Mouse (Mus musculus): Measurements from ENCODE around the gene Tbkbp1.
"Not testable (repeated sequence)": the region's sequence is repeated elsewhere in the genome, so short reads cannot be mapped to it uniquely, and the experiment has no call there.

The Tbkbp1 gene

GRCm38 (mm10) chr11:97151343-97151801, at the start of gene Tbkbp1:
Tbkbp1 (minus strand) TSS chr11:97151495.
- no peak for TF ChIP-seq POU5F1 (IDR thresholded peaks at IDR 0.05; ENCODE audit: borderline replicate concordance, low read length)
- Histone ChIP-seq H3K4me1 (replicated peaks; ENCODE audit: low read depth, low read length) (peaks cover 43% of the 10 kb centered on the region), H3K27me3 (ENCODE audit: insufficient read depth, low read length) (peaks cover 45% of the 10 kb centered on the region), H3K36me3 (ENCODE audit: insufficient read depth, low read length) (peaks cover 20% of the 10 kb centered on the region), H3K9me3 (ENCODE audit: low read length) (no peaks in the 10 kb centered on the region), H3K4me3 (replicated peaks; ENCODE audit: low read length) (peak within 1 kb of the TSS; percentile 89)

GRCm38 (mm10) chr11:97199519-97199918, 48.2 kb upstream of the Tbkbp1 start:
- TF ChIP-seq POU5F1 (IDR thresholded peaks at IDR 0.05; ENCODE audit: borderline replicate concordance, low read length) (no peak), CTCF (conservative IDR thresholded peaks at IDR 0.05; ENCODE audit: low read length) (no peak), NANOG (IDR thresholded peaks at IDR 0.05; ENCODE audit: borderline replicate concordance, low read length) (no peak)
- no peaks in the 10 kb centered on the region for H3K36me3 ChIP-seq (ENCODE audit: insufficient read depth, low read length)
- no peak overlapping the region for H3K4me3 ChIP-seq (replicated peaks; ENCODE audit: low read length)
- no peaks in the 10 kb centered on the region; the same call in 1 of the 2 replicates for H3K27me3 ChIP-seq (ENCODE audit: insufficient read depth, low read length)
- peaks cover 42% of the 10 kb centered on the region for H3K4me1 ChIP-seq (replicated peaks; ENCODE audit: low read depth, low read length)
- H3K9me3 ChIP-seq (ENCODE audit: low read length) = no peaks in the 10 kb centered on the region

GRCm38 (mm10) chr11:97198601-97199000, 47.3 kb upstream of the Tbkbp1 start:
- peaks cover 46% of the 10 kb centered on the region for H3K4me1 ChIP-seq (replicated peaks; ENCODE audit: low read depth, low read length)
- no peak overlapping the region for H3K4me3 ChIP-seq (replicated peaks; ENCODE audit: low read length)
- H3K9me3 ChIP-seq (ENCODE audit: low read length) = no peaks in the 10 kb centered on the region
- no peaks in the 10 kb centered on the region for H3K36me3 ChIP-seq (ENCODE audit: insufficient read depth, low read length)
- no peak for TF ChIP-seq POU5F1 (IDR thresholded peaks at IDR 0.05; ENCODE audit: borderline replicate concordance, low read length)
- no peak for TF ChIP-seq NANOG (IDR thresholded peaks at IDR 0.05; ENCODE audit: borderline replicate concordance, low read length)
- peak; percentile 95 for TF ChIP-seq CTCF (conservative IDR thresholded peaks at IDR 0.05; ENCODE audit: low read length)
- H3K27me3 ChIP-seq (ENCODE audit: insufficient read depth, low read length) = no peaks in the 10 kb centered on the region; the same call in 1 of the 2 replicates

GRCm38 (mm10) chr11:97197021-97197420, 45.7 kb upstream of the Tbkbp1 start:
- Histone ChIP-seq H3K9me3 (ENCODE audit: low read length) (no peaks in the 10 kb centered on the region), H3K27me3 (ENCODE audit: insufficient read depth, low read length) (no peaks in the 10 kb centered on the region; the same call in 1 of the 2 replicates), H3K4me1 (replicated peaks; ENCODE audit: low read depth, low read length) (peaks cover 58% of the 10 kb centered on the region), H3K36me3 (ENCODE audit: insufficient read depth, low read length) (no peaks in the 10 kb centered on the region), H3K4me3 (replicated peaks; ENCODE audit: low read length) (peak overlapping the region; percentile 46)
- peak; percentile 41 for TF ChIP-seq CTCF (conservative IDR thresholded peaks at IDR 0.05; ENCODE audit: low read length)
- no peak for TF ChIP-seq POU5F1 (IDR thresholded peaks at IDR 0.05; ENCODE audit: borderline replicate concordance, low read length)

- Histone ChIP-seq H3K27me3 (ENCODE audit: insufficient read depth, low read length) (no peaks in the 10 kb centered on the region; the same call in 1 of the 2 replicates), H3K4me1 (replicated peaks; ENCODE audit: low read depth, low read length) (peaks cover 58% of the 10 kb centered on the region), H3K4me3 (replicated peaks; ENCODE audit: low read length) (peak overlapping the region; percentile 46), H3K36me3 (ENCODE audit: insufficient read depth, low read length) (no peaks in the 10 kb centered on the region), H3K9me3 (ENCODE audit: low read length) (no peaks in the 10 kb centered on the region)
- TF ChIP-seq POU5F1 (IDR thresholded peaks at IDR 0.05; ENCODE audit: borderline replicate concordance, low read length) = no peak
- TF ChIP-seq NANOG (IDR thresholded peaks at IDR 0.05; ENCODE audit: borderline replicate concordance, low read length) = no peak
- TF ChIP-seq CTCF (conservative IDR thresholded peaks at IDR 0.05; ENCODE audit: low read length) = no peak
Measured at GRCm38 (mm10) chr11:97196541-97196940, 45.2 kb upstream of the Tbkbp1 start.

GRCm38 (mm10) chr11:97192621-97192951, 41.3 kb upstream of the Tbkbp1 start:
- Histone ChIP-seq H3K27me3 (ENCODE audit: insufficient read depth, low read length) (no peaks in the 10 kb centered on the region), H3K4me1 (replicated peaks; ENCODE audit: low read depth, low read length) (peaks cover 70% of the 10 kb centered on the region), H3K36me3 (ENCODE audit: insufficient read depth, low read length) (0 out of 2 replicates have a peak, but pooled peaks cover 4% of the 10 kb centered on the region), H3K9me3 (ENCODE audit: low read length) (no peaks in the 10 kb centered on the region), H3K4me3 (replicated peaks; ENCODE audit: low read length) (no peak overlapping the region)
- TF ChIP-seq NANOG (IDR thresholded peaks at IDR 0.05; ENCODE audit: borderline replicate concordance, low read length) (no peak), POU5F1 (IDR thresholded peaks at IDR 0.05; ENCODE audit: borderline replicate concordance, low read length) (no peak), CTCF (conservative IDR thresholded peaks at IDR 0.05; ENCODE audit: low read length) (no peak)

- no peak overlapping the region for H3K4me3 ChIP-seq (replicated peaks; ENCODE audit: low read length)
- no peaks in the 10 kb centered on the region for H3K27me3 ChIP-seq (ENCODE audit: insufficient read depth, low read length)
- H3K9me3 ChIP-seq (ENCODE audit: low read length) = no peaks in the 10 kb centered on the region
- 0 out of 2 replicates have a peak, but pooled peaks cover 4% of the 10 kb centered on the region for H3K36me3 ChIP-seq (ENCODE audit: insufficient read depth, low read length)
- peaks cover 65% of the 10 kb centered on the region for H3K4me1 ChIP-seq (replicated peaks; ENCODE audit: low read depth, low read length)
- TF ChIP-seq POU5F1 (IDR thresholded peaks at IDR 0.05; ENCODE audit: borderline replicate concordance, low read length) (no peak), CTCF (conservative IDR thresholded peaks at IDR 0.05; ENCODE audit: low read length) (no peak), NANOG (IDR thresholded peaks at IDR 0.05; ENCODE audit: borderline replicate concordance, low read length) (peak; percentile 98)
Measured at GRCm38 (mm10) chr11:97191915-97192620, 40.8 kb upstream of the Tbkbp1 start.

GRCm38 (mm10) chr11:97190992-97191391, 39.7 kb upstream of the Tbkbp1 start:
- TF ChIP-seq NANOG (IDR thresholded peaks at IDR 0.05; ENCODE audit: borderline replicate concordance, low read length) = no peak
- TF ChIP-seq CTCF (conservative IDR thresholded peaks at IDR 0.05; ENCODE audit: low read length) = no peak
- no peak for TF ChIP-seq POU5F1 (IDR thresholded peaks at IDR 0.05; ENCODE audit: borderline replicate concordance, low read length)
- peaks cover 61% of the 10 kb centered on the region for H3K4me1 ChIP-seq (replicated peaks; ENCODE audit: low read depth, low read length)
- H3K27me3 ChIP-seq (ENCODE audit: insufficient read depth, low read length) = no peaks in the 10 kb centered on the region
- H3K9me3 ChIP-seq (ENCODE audit: low read length) = no peaks in the 10 kb centered on the region
- H3K36me3 ChIP-seq (ENCODE audit: insufficient read depth, low read length) = peaks cover 12% of the 10 kb centered on the region
- H3K4me3 ChIP-seq (replicated peaks; ENCODE audit: low read length) = 0 out of 2 replicates have a peak overlapping the region, but pooled peaks have one; percentile 5

- Histone ChIP-seq H3K36me3 (ENCODE audit: insufficient read depth, low read length) (peaks cover 25% of the 10 kb centered on the region), H3K4me1 (replicated peaks; ENCODE audit: low read depth, low read length) (peaks cover 67% of the 10 kb centered on the region), H3K4me3 (replicated peaks; ENCODE audit: low read length) (peak overlapping the region; percentile 88)
- not testable (repeated sequence) for H3K27me3 ChIP-seq (ENCODE audit: insufficient read depth, low read length); H3K9me3 ChIP-seq (ENCODE audit: low read length)
Measured at GRCm38 (mm10) chr11:97189645-97190044, 38.4 kb upstream of the Tbkbp1 start.
